ENCODE assay signal across 23 mouse cellular contexts in the genomic region with DNA sequence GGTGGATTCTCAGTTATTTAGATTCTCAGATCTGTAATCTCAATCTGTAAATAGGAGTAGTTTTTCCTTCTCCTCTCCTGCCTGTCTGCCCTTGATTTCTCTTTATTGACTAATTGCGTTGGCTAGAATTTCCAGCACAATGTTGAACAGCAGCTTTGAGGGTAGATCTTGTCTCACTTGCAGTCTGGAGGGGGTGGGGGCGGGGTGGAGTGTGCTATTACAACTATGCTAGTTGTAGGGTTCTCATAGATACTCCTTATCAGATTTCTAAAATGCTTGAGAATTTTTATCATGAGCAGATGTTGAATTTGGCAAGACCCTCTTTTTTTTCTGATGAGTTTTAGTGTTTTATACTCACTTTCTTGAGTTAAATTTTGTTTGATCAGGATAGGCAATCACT. TPM values are rescaled to one million over a fixed set of nuclear protein-coding genes. Genes with fewer than 3 reads are reported as not detected.
"Had no signal": no experiment of that assay in that cellular context is flagged by ENCODE, and none has a peak within 500 bp of the region (broad histone marks: within the 10 kb centered on the region; RNA-seq: fewer than 3 reads in every experiment).

No protein-coding gene starts in this region.

- ATAC-seq: lung, postnatal 0 days; midbrain, embryonic 13.5 days; midbrain, embryonic 15.5 days had no signal

- H3K9ac ChIP-seq: lung, embryonic 14.5 days; midbrain, embryonic 13.5 days; midbrain, embryonic 15.5 days; neural tube, embryonic 12.5 days; stomach, embryonic 15.5 days had no signal

- H3K4me1 ChIP-seq: midbrain, embryonic 13.5 days; midbrain, embryonic 15.5 days; neural tube, embryonic 12.5 days; stomach, embryonic 15.5 days had no signal

- H3K36me3 ChIP-seq: midbrain, embryonic 13.5 days; midbrain, embryonic 15.5 days; neural tube, embryonic 12.5 days; stomach, embryonic 15.5 days had no signal

- H3K27me3 ChIP-seq: midbrain, embryonic 13.5 days; midbrain, embryonic 15.5 days; neural tube, embryonic 12.5 days; stomach, embryonic 15.5 days had no signal

- H3K4me3 ChIP-seq: midbrain, embryonic 13.5 days; midbrain, embryonic 15.5 days; neural tube, embryonic 12.5 days; stomach, embryonic 15.5 days had no signal

- H3K27ac ChIP-seq: midbrain, embryonic 13.5 days; midbrain, embryonic 15.5 days; neural tube, embryonic 12.5 days; stomach, embryonic 15.5 days; stomach, postnatal 0 days had no signal

- H3K4me2 ChIP-seq: lung, embryonic 14.5 days; midbrain, embryonic 11.5 days; midbrain, embryonic 13.5 days; midbrain, embryonic 15.5 days; neural tube, embryonic 12.5 days; stomach, embryonic 15.5 days had no signal

- DNase-seq: lung, adult 18-20 months; lung, embryonic 14.5 days; lung, postnatal 4 days; right cerebral cortex, postnatal 14 days; thymus, adult 2 months; thymus, postnatal 25 days; thymus, postnatal 4 days had no signal

- H3K9me3 ChIP-seq: midbrain, embryonic 13.5 days; midbrain, embryonic 15.5 days; neural tube, embryonic 12.5 days; stomach, embryonic 15.5 days had no signal

RNA-seq across cellular contexts. Expression of gene Iqcf5, which starts 5.1 kb away (rescaled TPM):
- total RNA-seq: megakaryocyte, adult 5-6 weeks; megakaryocyte-erythroid progenitor cell, adult 5-6 weeks; midbrain, postnatal 0 days; monocyte, adult 5-6 weeks; neutrophil, adult 5-6 weeks had no signal
- polyA plus RNA-seq: liver, embryonic 16.5 days; lung, embryonic 14.5 days; lung, postnatal 0 days; midbrain, embryonic 11.5 days; midbrain, embryonic 13.5 days; midbrain, embryonic 15.5 days; midbrain, postnatal 0 days; neural tube, embryonic 12.5 days; neural tube, embryonic 14.5 days; spleen, adult 2 months; stomach, embryonic 15.5 days; stomach, postnatal 0 days; thymus, adult 2 months; urinary bladder, adult 2 months had no signal

RNA-seq across cellular contexts. Expression of gene Iqcf1, which starts 19.7 kb away (rescaled TPM):
- total RNA-seq: megakaryocyte, adult 5-6 weeks; megakaryocyte-erythroid progenitor cell, adult 5-6 weeks; midbrain, postnatal 0 days; monocyte, adult 5-6 weeks; neutrophil, adult 5-6 weeks had no signal
- polyA plus RNA-seq: liver, embryonic 16.5 days; lung, embryonic 14.5 days; lung, postnatal 0 days; midbrain, embryonic 11.5 days; midbrain, embryonic 13.5 days; midbrain, embryonic 15.5 days; midbrain, postnatal 0 days; neural tube, embryonic 12.5 days; neural tube, embryonic 14.5 days; spleen, adult 2 months; stomach, embryonic 15.5 days; stomach, postnatal 0 days; thymus, adult 2 months; urinary bladder, adult 2 months had no signal

RNA-seq across cellular contexts. Expression of gene Iqcf3, which starts 42.0 kb away (rescaled TPM):
- total RNA-seq: megakaryocyte, adult 5-6 weeks; megakaryocyte-erythroid progenitor cell, adult 5-6 weeks; midbrain, postnatal 0 days; neutrophil, adult 5-6 weeks had no signal
- polyA plus RNA-seq: liver, embryonic 16.5 days; lung, embryonic 14.5 days; lung, postnatal 0 days; midbrain, embryonic 11.5 days; midbrain, embryonic 13.5 days; midbrain, embryonic 15.5 days; midbrain, postnatal 0 days; neural tube, embryonic 12.5 days; neural tube, embryonic 14.5 days; spleen, adult 2 months; stomach, embryonic 15.5 days; stomach, postnatal 0 days; urinary bladder, adult 2 months had no signal
